Mouse (Mus musculus) ES-E14 (cell line): ENCODE data around the gene Stx1a.

Experiments
- ZC3H11A ChIP-seq: IDR thresholded peaks from 2 replicates; pipeline ENCODE4 v1.6.1; 2012; ENCODE audit warnings: low read depth, mild to moderate bottlenecking, inconsistent platforms, low read length, borderline replicate concordance
- ZNF384 ChIP-seq: IDR thresholded peaks from 2 replicates; pipeline ENCODE4 v1.6.1; 2012; ENCODE audit warnings: low read depth, low read length, inconsistent platforms

DNA sequence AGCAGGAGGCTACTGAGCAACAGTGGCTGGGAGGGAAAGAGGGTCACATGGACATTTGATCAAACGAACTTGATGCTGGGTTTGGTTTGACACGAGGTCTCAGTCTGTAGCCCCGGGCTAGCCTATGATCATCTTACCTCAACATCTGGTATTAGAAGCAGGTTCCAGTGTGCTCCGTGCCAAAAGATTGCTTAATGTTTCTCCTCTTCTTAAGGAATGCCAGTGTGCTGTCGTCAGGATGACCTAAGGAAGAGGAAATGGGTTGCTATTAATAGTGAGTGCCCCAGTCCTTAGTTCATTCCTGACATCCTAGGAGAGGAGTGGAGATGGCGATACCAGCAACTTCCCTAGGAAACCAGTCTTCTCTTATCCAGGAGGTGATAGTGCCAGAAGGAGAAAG, 33.5 kb upstream of the Stx1a start:
- TF ChIP-seq ZC3H11A (no peak), ZNF384 (no peak)
